Mouse (Mus musculus) embryonic facial prominence, embryonic 14.5 days (tissue): Measurements from ENCODE around the gene Notch2. TPM values are rescaled to one million over a fixed set of nuclear protein-coding genes. Genes with fewer than 3 reads are reported as not detected.
A peak's percentile ranks its signal among the peaks of the same experiment; 100 is the strongest.

ENCODE experiments used
- ATAC-seq: fragments of 200-750 bp; cut with Nextera tagmentation; 2 replicates; pipeline ENCODE4 v1.8.0; 2017; ENCODE audit warnings: low read depth, moderate number of reproducible peaks, moderate TSS enrichment
- DNase-seq: peaks from one replicate; pipeline ENCODE4 v3.0.0-alpha.2; 2015; ENCODE audit warnings: low spot score
- H3K27ac ChIP-seq: fragments of 300-500 bp; sonication (generic); replicated peaks from 2 replicates; pipeline ENCODE4 v1.5.1; 2014; ENCODE audit warnings: low read depth, mild to moderate bottlenecking, low read length, moderate library complexity
- H3K27me3 ChIP-seq: fragments of 300-500 bp; sonication (generic); replicated peaks from 2 replicates; pipeline ENCODE4 v1.6.1; 2014; ENCODE audit warnings: low read length; ENCODE audit not compliant: control insufficient read depth, insufficient read depth
- H3K36me3 ChIP-seq: fragments of 300-500 bp; sonication (generic); 2 replicates; pipeline ENCODE4 v1.6.1; 2014; ENCODE audit warnings: low read length, mixed read lengths; ENCODE audit not compliant: control insufficient read depth, insufficient read depth
- H3K4me1 ChIP-seq: fragments of 300-500 bp; sonication (generic); 2 replicates; pipeline ENCODE4 v1.6.1; 2014; ENCODE audit warnings: antibody characterized with exemption, low read length; ENCODE audit not compliant: control insufficient read depth, insufficient read depth
- H3K4me2 ChIP-seq: fragments of 300-500 bp; sonication (generic); 2 replicates; pipeline ENCODE4 v1.6.1; 2014; ENCODE audit warnings: low read depth, mild to moderate bottlenecking, low read length, moderate library complexity, mixed read lengths
- H3K4me3 ChIP-seq: fragments of 300-500 bp; sonication (generic); 2 replicates; pipeline ENCODE4 v1.5.1; 2014; ENCODE audit warnings: low read depth, mild to moderate bottlenecking, low read length
- H3K9ac ChIP-seq: fragments of 300-500 bp; sonication (generic); 2 replicates; pipeline ENCODE4 v1.6.1; 2014; ENCODE audit warnings: low read depth, mild to moderate bottlenecking, low read length, moderate library complexity, mixed read lengths
- H3K9me3 ChIP-seq: fragments of 300-500 bp; sonication (generic); 2 replicates; pipeline ENCODE4 v1.6.1; 2016; ENCODE audit warnings: low read length; ENCODE audit not compliant: control insufficient read depth
- WGBS: fragments of 180-500 bp; shearing (Covaris S2); extraction: QIAGEN DNeasy Blood & Tissue Kit; methylation state at CpG from one replicate; pipeline ENCODE4 v1.1.7; 2014; 5-methylcytosine and 5-hydroxymethylcytosine counted together
- polyA plus RNA-seq: library from polyadenylated mRNA; unstranded; fragments of >200 nt; fragmentation: Nextera tagmentation; extraction: Ambion mirVana; gene quantifications from 2 replicates; pipeline ENCODE4 v1.2.1, GENCODE M21; 2014

The Notch2 gene
- polyA plus RNA-seq, 1 experiment from 2014 or later, result 35.6 TPM

DNA sequence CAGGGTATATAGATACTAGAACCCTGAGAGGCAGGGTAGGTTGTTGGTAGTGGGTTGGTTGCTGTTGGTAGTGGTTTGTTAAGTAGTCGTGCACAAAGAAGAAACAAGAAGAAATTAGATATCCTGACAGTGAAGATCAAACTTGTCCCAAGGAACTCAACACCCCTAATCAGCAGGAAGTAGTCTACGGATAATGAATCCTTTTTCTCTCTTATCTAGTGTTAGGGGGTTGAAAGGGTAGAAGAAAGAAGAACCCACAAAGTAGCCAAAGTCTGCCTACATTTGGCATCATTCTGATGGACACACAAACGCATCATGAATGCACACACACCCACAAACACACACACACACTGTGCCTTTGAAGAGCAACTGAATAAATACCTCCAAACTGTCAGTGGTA, 9.1 kb upstream of the Notch2 start:
- H3K9ac ChIP-seq, result no peak overlapping the region
- no peaks in the 10 kb centered on the region for H3K9me3 ChIP-seq
- no peaks in the 10 kb centered on the region for H3K27me3 ChIP-seq
- DNase-seq, result no peak
- H3K4me3 ChIP-seq, result no peak overlapping the region
- no peaks in the 10 kb centered on the region for H3K4me1 ChIP-seq
- WGBS, result 54% methylated on average over 3 of the region's 3 CpGs
- no peak overlapping the region for H3K4me2 ChIP-seq
- H3K27ac ChIP-seq, result no peak overlapping the region
- H3K36me3 ChIP-seq, result no peaks in the 10 kb centered on the region
- ATAC-seq, result no peak

DNA sequence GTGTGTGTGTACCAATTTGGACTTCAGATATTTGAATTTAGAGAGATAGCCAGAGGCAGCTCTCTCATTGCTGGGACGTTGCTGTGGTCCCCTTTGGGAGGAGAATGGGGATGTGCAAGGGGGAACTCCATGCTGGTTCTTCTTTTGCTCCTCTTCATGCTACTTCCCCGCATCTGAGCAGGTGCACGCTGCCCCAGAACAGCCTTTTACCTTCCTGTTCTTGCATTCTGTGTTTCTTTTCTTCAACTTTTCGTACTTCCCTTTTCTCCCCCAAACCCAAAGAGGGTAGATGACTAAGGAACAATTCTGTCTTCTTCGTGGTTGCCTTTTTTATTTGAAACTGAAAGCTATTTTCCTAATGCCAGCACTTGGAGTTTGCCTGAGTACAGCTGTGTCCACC, 8.0 kb upstream of the Notch2 start:
- no peaks in the 10 kb centered on the region for H3K36me3 ChIP-seq
- H3K9me3 ChIP-seq, result no peaks in the 10 kb centered on the region
- no peak for ATAC-seq
- no peak overlapping the region for H3K9ac ChIP-seq
- no peaks in the 10 kb centered on the region for H3K4me1 ChIP-seq
- no peak overlapping the region for H3K27ac ChIP-seq
- no peak overlapping the region for H3K4me2 ChIP-seq
- H3K27me3 ChIP-seq, result no peaks in the 10 kb centered on the region
- H3K4me3 ChIP-seq, result no peak overlapping the region
- 74% methylated on average over 5 of the region's 5 CpGs for WGBS
- DNase-seq, result no peak

DNA sequence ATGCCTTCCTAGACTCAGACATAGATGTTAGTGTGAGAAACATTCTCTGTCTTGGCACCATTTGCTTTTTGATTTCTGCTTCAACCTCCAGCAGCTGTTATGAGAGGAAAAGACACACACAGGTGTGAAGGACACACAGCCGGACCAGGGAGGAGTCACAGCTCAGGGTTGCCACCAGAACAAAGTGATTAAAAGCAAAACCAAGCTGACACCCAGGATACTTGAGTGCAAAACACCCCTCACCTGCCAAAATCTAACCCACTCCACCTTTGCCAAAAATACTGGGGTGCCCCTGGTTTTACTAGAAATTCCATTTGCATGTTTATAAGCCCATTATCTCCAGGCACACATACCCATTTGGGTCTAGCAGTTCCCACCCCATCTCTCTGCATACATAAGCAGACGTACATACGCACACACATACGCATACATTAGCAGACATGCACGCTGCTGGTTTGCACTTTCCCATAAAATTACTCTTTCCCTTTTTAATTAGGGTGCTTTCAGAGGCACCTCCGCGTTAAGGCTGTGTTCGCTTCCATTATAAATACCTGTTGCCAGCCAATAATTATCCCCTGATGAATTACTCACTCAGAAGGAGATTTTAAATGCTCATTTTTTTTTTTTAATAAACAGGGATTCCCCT, 7.2 kb upstream of the Notch2 start:
- DNase-seq, result no peak
- no peak for ATAC-seq
- WGBS, result 79% methylated on average over 8 of the region's 8 CpGs
- H3K4me2 ChIP-seq, result no peak overlapping the region
- no peak overlapping the region for H3K4me3 ChIP-seq
- no peaks in the 10 kb centered on the region for H3K27me3 ChIP-seq
- no peak overlapping the region for H3K9ac ChIP-seq
- H3K36me3 ChIP-seq, result no peaks in the 10 kb centered on the region
- no peaks in the 10 kb centered on the region for H3K4me1 ChIP-seq
- no peak overlapping the region for H3K27ac ChIP-seq
- no peaks in the 10 kb centered on the region for H3K9me3 ChIP-seq

DNA sequence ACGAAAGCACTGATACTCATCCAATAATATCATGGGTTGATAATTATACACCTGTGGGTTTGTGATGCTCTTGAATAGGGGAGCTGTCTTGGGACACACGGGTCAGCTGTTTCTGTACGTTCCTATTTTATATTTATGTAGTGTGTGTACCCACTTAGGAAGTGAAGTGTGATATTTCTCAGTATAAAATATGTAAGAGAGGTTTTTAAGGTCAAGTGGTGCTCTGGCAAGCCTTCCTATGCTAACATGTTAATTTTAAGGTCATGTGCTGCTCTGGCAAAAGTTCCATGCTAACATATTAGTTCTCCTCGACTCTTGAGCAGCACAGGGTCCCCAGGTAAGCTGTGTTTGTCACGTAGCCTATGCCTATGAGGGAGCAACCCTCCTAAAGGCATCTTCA, 6.4 kb upstream of the Notch2 start:
- Histone ChIP-seq H3K4me2 (no peak overlapping the region), H3K9ac (no peak overlapping the region), H3K4me3 (no peak overlapping the region), H3K9me3 (no peaks in the 10 kb centered on the region), H3K27me3 (no peaks in the 10 kb centered on the region), H3K36me3 (no peaks in the 10 kb centered on the region), H3K4me1 (no peaks in the 10 kb centered on the region), H3K27ac (no peak overlapping the region)
- 82% methylated on average over 5 of the region's 5 CpGs for WGBS
- ATAC-seq, result no peak
- no peak for DNase-seq

DNA sequence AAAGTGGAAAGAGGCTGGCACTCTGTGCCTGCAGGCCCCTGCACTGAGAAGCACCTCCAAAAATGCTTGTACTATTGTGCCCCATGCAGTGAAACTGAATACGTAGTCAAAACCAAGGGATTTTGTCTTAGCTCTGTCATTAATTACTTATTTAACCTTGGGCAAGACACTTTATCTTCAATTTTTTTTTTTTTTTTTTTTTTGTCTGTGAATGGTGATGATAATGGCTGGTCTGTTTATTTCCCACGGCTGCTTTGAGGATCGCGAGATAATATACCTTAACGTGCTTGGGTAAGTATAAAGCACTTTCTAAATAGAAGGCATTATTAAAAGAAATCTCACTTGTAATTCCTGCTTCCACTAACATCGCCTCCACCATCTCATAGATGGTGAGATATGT, 5.2 kb upstream of the Notch2 start:
- Histone ChIP-seq H3K4me1 (peaks cover 4% of the 10 kb centered on the region; the same call in 1 of the 2 replicates), H3K9me3 (no peaks in the 10 kb centered on the region), H3K36me3 (no peaks in the 10 kb centered on the region), H3K9ac (no peak overlapping the region), H3K4me3 (no peak overlapping the region), H3K27ac (no peak overlapping the region), H3K27me3 (no peaks in the 10 kb centered on the region), H3K4me2 (no peak overlapping the region)
- WGBS, result 74% methylated on average over 6 of the region's 6 CpGs
- DNase-seq, result no peak
- ATAC-seq, result no peak

DNA sequence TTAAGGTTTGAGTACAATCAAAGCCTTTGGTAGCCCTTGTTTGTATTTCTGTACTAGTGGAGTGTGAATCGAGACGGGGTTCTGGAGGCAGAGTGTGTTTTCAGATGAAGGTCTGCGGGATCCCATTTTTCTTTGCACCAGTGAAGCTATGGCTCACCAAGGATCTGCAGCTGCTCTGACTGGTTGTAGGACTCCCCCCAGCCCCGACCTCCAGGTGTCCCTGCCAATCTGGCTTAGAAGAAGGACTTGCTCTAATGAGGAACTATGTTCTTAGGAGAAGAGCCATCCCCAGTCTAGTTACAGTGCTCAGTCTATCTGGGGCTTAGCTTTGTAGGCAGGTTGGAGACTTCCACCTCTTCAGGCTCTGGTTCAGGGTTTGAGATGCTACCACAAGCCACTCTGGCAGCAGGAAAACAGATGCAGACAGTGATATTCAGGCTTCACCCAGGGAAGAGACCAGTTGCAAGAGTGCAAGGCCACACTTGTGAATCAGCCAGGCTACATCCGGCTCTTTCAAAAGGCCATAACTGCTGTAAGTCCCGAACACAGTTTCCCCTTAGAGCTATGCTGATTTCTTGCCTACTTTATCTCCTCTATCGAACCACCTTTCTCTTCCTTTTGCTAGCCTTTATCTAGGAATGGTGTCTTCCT, 4.0 kb upstream of the Notch2 start:
- Histone ChIP-seq H3K9me3 (no peaks in the 10 kb centered on the region), H3K4me2 (no peak overlapping the region), H3K9ac (no peak overlapping the region), H3K27me3 (no peaks in the 10 kb centered on the region), H3K36me3 (no peaks in the 10 kb centered on the region), H3K4me1 (peaks cover 4% of the 10 kb centered on the region; the same call in 1 of the 2 replicates), H3K4me3 (no peak overlapping the region), H3K27ac (no peak overlapping the region)
- ATAC-seq (no peak), DNase-seq (no peak)
- 64% methylated on average over 7 of the region's 7 CpGs for WGBS

DNA sequence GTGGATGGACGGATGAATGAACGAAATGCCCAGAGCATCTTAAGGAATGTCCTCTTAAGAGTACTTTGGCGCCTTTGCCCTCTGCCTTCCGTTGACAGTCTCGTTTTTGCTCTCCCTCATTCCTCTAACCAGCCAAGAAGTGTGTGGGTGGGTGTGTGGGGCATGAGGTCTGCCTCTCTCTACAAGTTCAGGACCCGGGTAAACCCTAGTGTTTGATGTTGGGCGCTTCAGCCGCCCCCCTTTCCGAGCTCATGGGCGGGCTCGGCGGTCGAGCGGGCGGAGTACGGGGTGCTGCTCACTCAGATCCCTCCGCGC, 284 bp upstream of the Notch2 start:
- ATAC-seq (no peak), DNase-seq (no peak)
- under 1% methylated on average over 17 of the region's 18 CpGs for WGBS
- no peaks in the 10 kb centered on the region for H3K36me3 ChIP-seq
- peak overlapping the region; percentile 78 for H3K4me3 ChIP-seq
- 0 out of 2 replicates have a peak overlapping the region, but pooled peaks have one; percentile 15 for H3K27ac ChIP-seq
- peak overlapping the region; percentile 73 for H3K4me2 ChIP-seq
- H3K9ac ChIP-seq, result peak overlapping the region; percentile 90
- peaks cover 37% of the 10 kb centered on the region for H3K4me1 ChIP-seq
- no peaks in the 10 kb centered on the region for H3K27me3 ChIP-seq
- H3K9me3 ChIP-seq, result no peaks in the 10 kb centered on the region

DNA sequence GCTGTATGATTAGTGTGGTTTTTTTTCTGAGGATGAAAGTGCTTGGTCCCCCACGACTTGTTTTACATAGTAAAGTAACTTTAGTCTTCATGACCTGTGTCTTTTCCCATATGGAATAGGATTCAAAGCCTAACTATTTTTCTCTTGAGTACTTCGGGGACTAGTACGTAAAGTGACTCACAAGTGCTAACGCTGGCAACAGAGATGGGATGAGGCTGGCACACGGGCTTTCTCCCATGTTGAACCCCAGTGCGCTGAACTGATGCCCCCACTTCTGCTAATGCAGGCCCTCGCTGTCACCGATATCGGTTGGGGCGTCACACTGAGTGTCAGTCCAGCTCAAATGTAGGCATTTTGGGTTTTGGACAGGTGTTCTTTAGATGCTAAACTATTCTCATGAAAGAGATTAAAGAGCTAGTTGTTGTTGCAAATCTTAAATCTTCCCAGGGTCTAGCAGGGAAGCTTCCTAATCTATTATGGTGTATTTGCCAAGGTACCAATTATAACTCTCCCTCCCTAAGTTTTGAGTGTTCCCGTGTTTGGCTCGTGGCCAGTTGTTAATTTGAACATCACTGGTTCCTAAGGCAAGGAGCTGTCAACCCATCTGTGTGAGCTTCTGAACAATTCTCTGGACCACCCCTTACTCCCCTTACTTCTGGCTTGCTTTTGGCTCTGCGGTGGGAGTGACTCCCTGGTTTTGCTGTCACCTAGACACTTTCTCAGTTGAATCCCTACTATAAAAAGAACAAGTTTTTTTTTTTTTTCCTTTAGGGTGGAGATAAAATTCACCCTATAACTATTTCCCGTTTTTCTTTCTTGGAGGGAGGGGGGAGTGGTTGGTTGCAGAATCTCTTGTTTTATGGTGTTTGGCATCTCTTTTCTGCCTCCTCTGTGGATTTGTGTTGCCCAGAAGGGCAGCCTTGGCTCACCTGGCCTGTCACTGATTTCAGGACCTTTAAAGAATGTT, 2.2 kb downstream of the Notch2 start:
- WGBS, result 42% methylated on average over 14 of the region's 14 CpGs
- H3K4me1 ChIP-seq, result peaks cover 54% of the 10 kb centered on the region
- peak overlapping the region; percentile 78 for H3K4me3 ChIP-seq
- no peaks in the 10 kb centered on the region for H3K9me3 ChIP-seq
- H3K4me2 ChIP-seq, result peak overlapping the region; percentile 73
- DNase-seq, result peak; percentile 71
- no peaks in the 10 kb centered on the region for H3K27me3 ChIP-seq
- H3K36me3 ChIP-seq, result no peaks in the 10 kb centered on the region
- peak overlapping the region; percentile 90 for H3K9ac ChIP-seq
- no peak for ATAC-seq
- no peak overlapping the region for H3K27ac ChIP-seq
